Mouse (Mus musculus) hindbrain, embryonic 13.5 days (tissue): ENCODE measurements around the gene Tat. TPM values are rescaled to one million over a fixed set of nuclear protein-coding genes. Genes with fewer than 3 reads are reported as not detected.
A peak's percentile ranks its signal among the peaks of the same experiment; 100 is the strongest.

ENCODE experiments used
- ATAC-seq: fragments of 200-750 bp; cut with Nextera tagmentation; 2 replicates; pipeline ENCODE4 v1.8.0; 2017; ENCODE audit warnings: moderate TSS enrichment; ENCODE audit not compliant: low FRiP score
- H3K27ac ChIP-seq: fragments of 300-500 bp; sonication (generic); 2 replicates; pipeline ENCODE4 v1.5.1; 2015; ENCODE audit warnings: inconsistent platforms, mild to moderate bottlenecking, moderate library complexity
- H3K27me3 ChIP-seq: fragments of 300-500 bp; sonication (generic); 2 replicates; pipeline ENCODE4 v1.6.1; 2015; ENCODE audit warnings: mild to moderate bottlenecking, inconsistent platforms
- H3K36me3 ChIP-seq: fragments of 300-500 bp; sonication (generic); 2 replicates; pipeline ENCODE4 v1.6.1; 2015; ENCODE audit warnings: mild to moderate bottlenecking, inconsistent platforms
- H3K4me1 ChIP-seq: fragments of 300-500 bp; sonication (generic); replicated peaks from 2 replicates; pipeline ENCODE4 v1.6.1; 2015; ENCODE audit warnings: inconsistent platforms
- H3K4me2 ChIP-seq: fragments of 300-500 bp; sonication (generic); 2 replicates; pipeline ENCODE4 v1.6.1; 2015; ENCODE audit warnings: inconsistent platforms, mild to moderate bottlenecking, moderate library complexity
- H3K4me3 ChIP-seq: fragments of 300-500 bp; sonication (generic); 2 replicates; pipeline ENCODE4 v1.5.1; 2015; ENCODE audit warnings: mild to moderate bottlenecking, inconsistent platforms
- H3K9ac ChIP-seq: fragments of 300-500 bp; sonication (generic); 2 replicates; pipeline ENCODE4 v1.6.1; 2015; ENCODE audit warnings: mild to moderate bottlenecking, inconsistent platforms
- H3K9me3 ChIP-seq: fragments of 300-500 bp; sonication (generic); 2 replicates; pipeline ENCODE4 v1.6.1; 2016; ENCODE audit warnings: inconsistent platforms
- WGBS: fragments of 180-500 bp; shearing (Covaris S2); methylation state at CpG from one replicate; pipeline ENCODE4 v1.1.7; 2015; 5-methylcytosine and 5-hydroxymethylcytosine counted together
- polyA plus RNA-seq: library from polyadenylated mRNA; unstranded; fragments of >200 nt; fragmentation: Nextera tagmentation; extraction: Ambion mirVana; gene quantifications from 2 replicates; pipeline ENCODE4 v1.2.1, GENCODE M21; 2015

The Tat gene
- polyA plus RNA-seq, 1 experiment from 2014 or later, result not detected

- peaks cover 11% of the 10 kb centered on the region; the same call in 1 of the 2 replicates for H3K4me1 ChIP-seq
- H3K4me3 ChIP-seq, result no peak overlapping the region
- H3K27me3 ChIP-seq, result no peaks in the 10 kb centered on the region
- no peaks in the 10 kb centered on the region for H3K9me3 ChIP-seq
- no peak for ATAC-seq
- 87% methylated on average over 7 of the region's 7 CpGs for WGBS
- H3K9ac ChIP-seq, result no peak overlapping the region
- no peak overlapping the region for H3K27ac ChIP-seq
- H3K4me2 ChIP-seq, result no peak overlapping the region
- no peaks in the 10 kb centered on the region for H3K36me3 ChIP-seq
These were observed 2.5 kb upstream of the Tat start for GRCm38 (mm10) chr8:109987776-109988175.

GRCm38 (mm10) chr8:109989151-109989550, 1.1 kb upstream of the Tat start:
- Histone ChIP-seq H3K27ac (no peak overlapping the region), H3K9me3 (no peaks in the 10 kb centered on the region), H3K4me1 (peaks cover 4% of the 10 kb centered on the region; the same call in 1 of the 2 replicates), H3K4me3 (no peak overlapping the region), H3K9ac (no peak overlapping the region), H3K4me2 (no peak overlapping the region), H3K36me3 (no peaks in the 10 kb centered on the region), H3K27me3 (no peaks in the 10 kb centered on the region)
- 92% methylated on average over 8 of the region's 8 CpGs for WGBS
- ATAC-seq, result no peak

- Histone ChIP-seq H3K4me3 (no peak overlapping the region), H3K4me2 (no peak overlapping the region), H3K9me3 (no peaks in the 10 kb centered on the region), H3K27me3 (no peaks in the 10 kb centered on the region), H3K36me3 (no peaks in the 10 kb centered on the region), H3K9ac (no peak overlapping the region), H3K27ac (no peak overlapping the region), H3K4me1 (no peaks in the 10 kb centered on the region)
- ATAC-seq, result no peak
- WGBS, result 76% methylated on average over 5 of the region's 5 CpGs
These were observed 1.9 kb downstream of the Tat start for GRCm38 (mm10) chr8:109992166-109992565.

GRCm38 (mm10) chr8:109992951-109993350, 2.7 kb downstream of the Tat start:
- Histone ChIP-seq H3K4me3 (no peak overlapping the region), H3K27me3 (no peaks in the 10 kb centered on the region), H3K36me3 (no peaks in the 10 kb centered on the region), H3K27ac (no peak overlapping the region), H3K4me1 (no peaks in the 10 kb centered on the region), H3K9ac (no peak overlapping the region), H3K4me2 (no peak overlapping the region), H3K9me3 (no peaks in the 10 kb centered on the region)
- 80% methylated on average over 1 of the region's 1 CpGs for WGBS
- no peak for ATAC-seq

GRCm38 (mm10) chr8:109997381-109997780, 7.1 kb downstream of the Tat start:
- no peaks in the 10 kb centered on the region for H3K27me3 ChIP-seq
- ATAC-seq, result no peak
- no peak overlapping the region for H3K4me2 ChIP-seq
- no peak overlapping the region for H3K4me3 ChIP-seq
- 87% methylated on average over 9 of the region's 9 CpGs for WGBS
- H3K4me1 ChIP-seq, result no peaks in the 10 kb centered on the region
- H3K9me3 ChIP-seq, result no peaks in the 10 kb centered on the region
- H3K27ac ChIP-seq, result no peak overlapping the region
- H3K9ac ChIP-seq, result no peak overlapping the region
- no peaks in the 10 kb centered on the region for H3K36me3 ChIP-seq

GRCm38 (mm10) chr8:109998066-109998465, 7.8 kb downstream of the Tat start:
- ATAC-seq, result no peak
- Histone ChIP-seq H3K4me2 (no peak overlapping the region), H3K27ac (no peak overlapping the region), H3K4me1 (no peaks in the 10 kb centered on the region), H3K36me3 (no peaks in the 10 kb centered on the region), H3K27me3 (no peaks in the 10 kb centered on the region), H3K4me3 (no peak overlapping the region), H3K9ac (no peak overlapping the region), H3K9me3 (no peaks in the 10 kb centered on the region)
- 83% methylated on average over 7 of the region's 7 CpGs for WGBS

GRCm38 (mm10) chr8:109999974-110000373, 9.7 kb downstream of the Tat start:
- H3K27ac ChIP-seq, result no peak overlapping the region
- H3K27me3 ChIP-seq, result no peaks in the 10 kb centered on the region
- 89% methylated on average over 10 of the region's 10 CpGs for WGBS

GRCm38 (mm10) chr8:110002953-110003352, 12.7 kb downstream of the Tat start:
- H3K4me1 ChIP-seq, result peaks cover 10% of the 10 kb centered on the region
- H3K4me2 ChIP-seq, result no peak overlapping the region
- H3K27me3 ChIP-seq, result no peaks in the 10 kb centered on the region
- H3K36me3 ChIP-seq, result no peaks in the 10 kb centered on the region
- WGBS, result 30% methylated on average over 9 of the region's 9 CpGs
- H3K9ac ChIP-seq, result no peak overlapping the region
- no peaks in the 10 kb centered on the region for H3K9me3 ChIP-seq
- no peak overlapping the region for H3K27ac ChIP-seq
- no peak for ATAC-seq
- no peak overlapping the region for H3K4me3 ChIP-seq

More at GRCm38 (mm10) chr8:109999974-110000373, 9.7 kb downstream of the Tat start:
- no peak for ATAC-seq
- Histone ChIP-seq H3K36me3 (no peaks in the 10 kb centered on the region), H3K4me2 (no peak overlapping the region), H3K9me3 (no peaks in the 10 kb centered on the region), H3K9ac (no peak overlapping the region), H3K4me3 (no peak overlapping the region), H3K4me1 (no peaks in the 10 kb centered on the region)

GRCm38 (mm10) chr8:110004300-110004699, 14.1 kb downstream of the Tat start:
- no peak overlapping the region for H3K27ac ChIP-seq
- H3K4me1 ChIP-seq, result peaks cover 10% of the 10 kb centered on the region
- no peak for ATAC-seq
- no peak overlapping the region for H3K9ac ChIP-seq
- 85% methylated on average over 5 of the region's 5 CpGs for WGBS
- no peaks in the 10 kb centered on the region for H3K9me3 ChIP-seq
- no peak overlapping the region for H3K4me2 ChIP-seq
- H3K27me3 ChIP-seq, result no peaks in the 10 kb centered on the region
- no peak overlapping the region for H3K4me3 ChIP-seq
- no peaks in the 10 kb centered on the region for H3K36me3 ChIP-seq

GRCm38 (mm10) chr8:110006312-110007023, 16.2 kb downstream of the Tat start:
- ATAC-seq, result peak; percentile 79
- no peak overlapping the region for H3K4me2 ChIP-seq
- WGBS, result 52% methylated on average over 17 of the region's 17 CpGs

GRCm38 (mm10) chr8:110008228-110008994, 18.2 kb downstream of the Tat start:
- no peak overlapping the region for H3K4me3 ChIP-seq
- 89% methylated on average over 25 of the region's 26 CpGs for WGBS
- no peak overlapping the region for H3K27ac ChIP-seq
- no peak overlapping the region for H3K9ac ChIP-seq
- no peaks in the 10 kb centered on the region for H3K9me3 ChIP-seq
- ATAC-seq, result no peak
- H3K36me3 ChIP-seq, result no peaks in the 10 kb centered on the region
- peaks cover 10% of the 10 kb centered on the region for H3K4me1 ChIP-seq
- H3K27me3 ChIP-seq, result peaks cover 2% of the 10 kb centered on the region; the same call in 1 of the 2 replicates
- no peak overlapping the region for H3K4me2 ChIP-seq

More at GRCm38 (mm10) chr8:110006312-110007023, 16.2 kb downstream of the Tat start:
- H3K27ac ChIP-seq, result peak overlapping the region; percentile 79
- H3K9me3 ChIP-seq, result no peaks in the 10 kb centered on the region
- H3K36me3 ChIP-seq, result no peaks in the 10 kb centered on the region
- peaks cover 10% of the 10 kb centered on the region for H3K4me1 ChIP-seq
- 0 out of 2 replicates have a peak overlapping the region, but pooled peaks have one; percentile 24 for H3K9ac ChIP-seq
- H3K27me3 ChIP-seq, result 0 out of 2 replicates have a peak, but pooled peaks cover under 1% of the 10 kb centered on the region
- H3K4me3 ChIP-seq, result no peak overlapping the region

- H3K4me1 ChIP-seq, result peaks cover 10% of the 10 kb centered on the region
- WGBS, result 73% methylated on average over 8 of the region's 8 CpGs
- no peak overlapping the region for H3K4me3 ChIP-seq
- H3K9ac ChIP-seq, result no peak overlapping the region
- H3K36me3 ChIP-seq, result no peaks in the 10 kb centered on the region
- H3K27me3 ChIP-seq, result peaks cover 2% of the 10 kb centered on the region; the same call in 1 of the 2 replicates
- no peak overlapping the region for H3K4me2 ChIP-seq
- ATAC-seq, result no peak
- no peak overlapping the region for H3K27ac ChIP-seq
- no peaks in the 10 kb centered on the region for H3K9me3 ChIP-seq
These were observed 18.8 kb downstream of the Tat start for GRCm38 (mm10) chr8:110008995-110009446.
